Mouse (Mus musculus) cerebellum, adult (tissue): Measurements from ENCODE around the gene Epor.
A peak's percentile ranks its signal among the peaks of the same experiment; 100 is the strongest.

Source experiments
- ATAC-seq: cut with Nextera tagmentation; 2 replicates; pipeline ENCODE4 v1.9.2; 2017; ENCODE audit warnings: mild to moderate bottlenecking, moderate library complexity, mixed read lengths; ENCODE audit not compliant: insufficient number of reproducible peaks, low FRiP score, low TSS enrichment

Epor gene

GRCm38 (mm10) chr9:21938234-21938855 lies 25.0 kb downstream of the Epor start:
- ATAC-seq: no peak

GRCm38 (mm10) chr9:21937711-21938175 lies 25.6 kb downstream of the Epor start:
- no peak for ATAC-seq

GRCm38 (mm10) chr9:21936692-21937570 lies 26.4 kb downstream of the Epor start, which contains the start of gene Plppr2:
Plppr2 (plus strand) TSS chr9:21937033.
- peak; percentile 90 for ATAC-seq

GRCm38 (mm10) chr9:21935466-21936131 lies 27.7 kb downstream of the Epor start:
- no peak for ATAC-seq

DNA sequence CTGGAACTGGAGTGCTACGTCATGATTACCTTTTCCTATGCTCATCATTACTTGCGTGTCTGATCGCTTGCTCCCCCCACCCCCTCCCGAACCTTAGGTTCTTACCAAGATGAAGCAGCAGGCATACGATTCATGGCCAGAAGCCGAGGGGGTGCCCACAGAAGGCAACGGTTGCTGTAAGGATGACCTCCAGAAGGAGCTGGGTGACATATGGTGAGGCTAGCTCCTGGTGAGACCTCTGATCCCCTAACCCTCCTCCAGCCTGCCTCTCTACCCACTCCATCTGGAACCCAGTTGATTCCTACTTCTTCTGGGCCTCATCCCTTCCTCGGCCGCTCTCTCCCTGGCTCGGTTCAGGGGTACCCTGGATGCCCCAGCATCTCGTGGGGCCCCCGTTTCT lies 29.3 kb downstream of the Epor start:
- no peak for ATAC-seq

DNA sequence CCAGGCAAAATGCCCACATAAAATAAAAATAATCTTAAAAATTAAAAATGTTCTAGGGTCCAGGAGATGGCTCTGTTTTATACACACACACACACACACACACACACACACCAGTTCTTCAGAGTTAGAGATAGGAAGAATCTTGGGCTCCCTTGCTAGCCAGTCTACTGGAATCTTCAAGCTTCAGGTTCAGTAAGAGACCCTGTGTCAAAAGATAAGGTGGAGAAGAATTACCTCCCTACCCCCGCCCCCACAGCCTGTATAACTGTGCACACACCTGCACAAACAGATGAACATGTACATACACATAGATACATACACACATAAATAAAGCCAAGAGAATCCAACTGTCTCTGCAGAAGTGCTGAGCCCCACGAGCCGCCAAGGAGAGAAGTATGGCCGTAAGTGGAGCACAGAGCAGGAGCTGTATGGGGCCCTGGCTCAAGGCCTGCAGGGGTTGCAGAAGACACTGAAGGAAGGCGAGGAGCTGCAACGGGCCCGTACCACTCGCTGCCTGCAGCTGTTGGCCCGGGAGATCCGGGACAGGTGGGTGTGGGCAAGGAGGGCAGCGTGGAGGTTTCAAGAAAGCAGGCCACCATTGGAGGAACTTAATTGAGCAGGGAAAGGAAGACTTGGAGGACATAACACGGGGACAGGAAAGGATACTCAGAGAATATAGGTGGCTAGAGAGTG lies 30.7 kb downstream of the Epor start:
- no peak for ATAC-seq

- no peak for ATAC-seq
These were observed 31.3 kb downstream of the Epor start for GRCm38 (mm10) chr9:21932006-21932405.

DNA sequence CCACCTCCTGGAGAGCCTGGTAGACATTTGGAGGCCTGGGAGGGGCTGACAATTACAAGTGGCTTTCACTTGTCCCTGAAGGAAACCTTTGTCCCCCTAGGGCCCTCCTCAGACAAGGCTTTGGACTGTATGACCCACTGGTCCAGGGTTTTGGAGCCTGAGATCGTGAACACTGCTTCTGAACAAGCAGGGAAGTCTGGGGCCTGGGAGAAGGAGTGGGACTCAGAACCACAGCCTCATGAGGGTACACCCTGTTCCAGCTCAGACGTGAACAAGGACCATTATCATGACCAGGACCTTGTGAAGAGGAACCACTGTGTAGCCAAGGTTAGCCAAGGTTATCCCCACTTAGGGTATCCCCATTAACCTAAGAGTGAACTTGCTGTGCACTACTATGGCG lies 34.1 kb downstream of the Epor start:
- no peak for ATAC-seq

GRCm38 (mm10) chr9:21927208-21927753 lies 36.0 kb downstream of the Epor start, which contains the start of the genes Ccdc159 and Tmem205:
Ccdc159 (plus strand) TSS chr9:21927471.
Tmem205 (minus strand) TSS chr9:21927556.
- peak; percentile 98 for ATAC-seq

- no peak for ATAC-seq
These were observed 36.5 kb downstream of the Epor start for GRCm38 (mm10) chr9:21926784-21927183.

- ATAC-seq: no peak
These were observed 37.2 kb downstream of the Epor start for GRCm38 (mm10) chr9:21926155-21926554.

DNA sequence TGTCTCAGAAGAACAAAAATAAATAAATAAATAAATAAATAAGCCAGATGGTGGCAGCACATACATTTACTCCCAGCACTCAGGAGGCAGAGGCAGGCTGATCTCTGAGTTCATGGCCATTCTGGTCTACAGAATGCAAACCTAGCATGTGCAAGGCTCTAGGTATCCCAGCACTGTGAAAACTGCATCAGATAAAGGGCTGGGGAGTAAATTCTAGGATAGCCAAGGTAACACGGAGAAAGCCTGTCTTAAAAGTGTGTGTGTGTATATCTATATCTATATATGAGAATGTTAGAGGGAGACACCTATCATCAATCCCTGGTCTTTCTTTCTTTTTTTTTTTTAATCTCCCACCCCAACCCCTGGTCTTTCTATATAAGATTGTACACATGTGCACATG lies 37.8 kb downstream of the Epor start:
- ATAC-seq: no peak

GRCm38 (mm10) chr9:21925034-21925433 lies 38.3 kb downstream of the Epor start:
- no peak for ATAC-seq

DNA sequence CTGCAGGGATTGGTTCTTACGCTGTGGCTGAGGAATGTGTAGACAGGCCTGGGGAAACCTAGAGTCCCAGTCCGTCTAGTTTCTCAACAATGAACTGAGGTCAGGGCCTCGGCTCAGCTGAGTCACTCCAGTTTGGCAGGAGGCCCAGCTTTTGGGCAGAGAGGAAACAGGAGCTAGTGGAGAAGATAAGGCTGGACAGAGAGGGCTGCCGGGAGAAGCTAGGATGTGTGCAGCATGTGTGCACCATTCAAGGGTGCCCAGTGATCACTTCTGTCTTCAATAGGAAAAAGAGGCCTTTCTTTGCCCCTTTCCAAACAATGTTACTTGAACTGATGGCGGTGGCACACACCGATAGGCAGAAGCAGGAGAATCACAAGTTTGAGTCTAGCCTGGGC lies 39.2 kb downstream of the Epor start:
- ATAC-seq: no peak

DNA sequence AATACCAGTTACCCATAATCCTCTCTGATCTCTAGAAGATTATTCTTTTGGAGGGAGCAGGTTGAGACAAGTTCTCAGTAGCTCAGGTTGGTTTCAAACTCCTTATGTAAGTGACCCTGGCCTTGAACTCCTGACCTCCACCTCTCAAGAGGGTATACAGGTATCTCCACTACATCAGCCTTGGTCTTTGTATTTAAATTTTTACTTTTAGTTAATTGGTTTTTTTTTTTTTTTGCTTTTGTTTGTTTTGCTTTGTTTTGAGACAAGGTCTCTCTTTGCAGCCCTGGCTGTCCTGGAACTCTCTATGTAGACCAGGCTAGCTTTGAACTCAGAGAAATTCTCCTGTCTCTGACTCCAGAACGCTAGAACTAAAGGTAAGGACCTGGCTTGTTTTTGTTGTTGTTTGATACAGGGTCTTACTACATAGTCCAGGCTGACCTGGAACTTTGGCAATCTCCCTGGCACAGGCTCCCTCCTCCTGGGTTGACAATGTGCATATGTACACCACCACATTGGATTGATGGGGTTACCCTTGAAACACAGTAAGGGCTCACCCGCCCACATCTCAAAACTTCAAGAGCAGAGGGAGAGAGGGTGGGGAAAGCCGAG lies 39.7 kb downstream of the Epor start:
- no peak for ATAC-seq

DNA sequence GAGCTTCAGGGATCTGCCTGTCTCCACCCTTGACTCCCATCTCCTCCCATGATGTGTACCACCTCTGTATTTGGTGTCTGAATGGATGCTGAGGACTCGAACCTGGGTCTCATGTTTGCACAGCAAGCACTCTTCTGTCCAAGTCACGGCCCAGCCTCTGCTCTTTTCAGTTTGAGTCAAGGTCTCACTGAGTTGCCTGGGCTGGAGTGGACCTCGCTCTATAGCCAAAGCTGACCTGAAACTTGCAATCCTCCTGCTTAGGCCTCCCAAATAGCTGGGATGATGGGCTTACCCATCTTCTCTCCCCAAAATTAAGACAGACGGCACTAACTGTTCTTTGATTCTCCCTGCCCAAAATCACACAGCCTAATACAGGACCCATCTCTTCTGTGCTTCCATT lies 40.3 kb downstream of the Epor start:
- ATAC-seq: no peak

DNA sequence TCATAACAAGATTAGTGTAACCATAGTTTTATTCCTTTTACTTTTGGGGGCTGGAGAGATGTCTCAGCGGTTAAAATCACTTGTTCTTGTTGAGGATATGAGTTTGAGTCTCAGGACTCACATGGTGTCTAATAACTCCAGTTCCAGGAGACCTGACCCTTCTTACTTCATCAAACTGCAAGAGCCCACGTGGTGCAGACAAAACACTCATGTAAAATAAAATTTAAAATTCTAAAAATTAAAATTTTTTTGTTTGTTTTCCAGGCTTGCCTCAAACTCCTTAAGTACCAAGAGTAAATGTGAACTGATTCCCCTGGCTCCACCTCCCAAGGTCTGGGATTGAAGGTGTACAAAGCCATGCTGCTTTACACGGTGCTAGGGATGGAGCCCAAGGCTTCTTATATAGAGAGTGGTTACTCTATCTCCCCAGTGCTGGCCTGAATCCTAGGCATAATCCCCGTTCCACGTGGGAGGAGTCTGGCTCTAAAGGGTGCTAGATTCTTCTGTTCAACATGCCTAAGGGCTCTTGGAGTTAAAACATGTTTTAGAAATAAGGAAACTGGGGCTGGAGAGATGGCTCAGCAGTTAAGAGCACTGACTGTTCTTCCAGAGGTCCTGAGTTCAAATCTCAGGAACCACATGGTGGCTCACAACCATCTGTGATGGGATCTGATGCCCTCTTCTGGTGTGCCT lies 44.5 kb downstream of the Epor start:
- no peak for ATAC-seq

- peak; percentile 71 for ATAC-seq
These were observed 45.2 kb downstream of the Epor start, which contains the start of gene Rab3d for GRCm38 (mm10) chr9:21918035-21918592. Rab3d (minus strand) TSS chr9:21918192.
